Mouse (Mus musculus): ENCODE data around the gene Gm4871.

- TF ChIP-seq POLR2A (IDR thresholded peaks at IDR 0.05; ENCODE audit: control insufficient read depth, extremely low read depth, insufficient read depth, low read length, poor library complexity) (no peak), CTCF (IDR thresholded peaks at IDR 0.05; ENCODE audit: borderline replicate concordance, control insufficient read depth, extremely low read depth, insufficient read depth, low read length, poor library complexity) (no peak)
These were observed 38.8 kb upstream of the Gm4871 start for GRCm38 (mm10) chr5:145071342-145071741.
